Mouse (Mus musculus) B cell, adult 2 months (primary cell): Measurements from ENCODE around the gene Dctpp1.
"Not testable (repeated sequence)": the region's sequence is repeated elsewhere in the genome, so short reads cannot be mapped to it uniquely, and the experiment has no call there.

Source experiments
- DNase-seq, 2 experiments: peaks; one replicate each; pipeline ENCODE4 v3.0.0; 2022

Gene Dctpp1

GRCm38 (mm10) chr7:127270256-127270655 lies 9.7 kb upstream of the Dctpp1 start:
- DNase-seq, result no peak

GRCm38 (mm10) chr7:127263526-127263925 lies 3.0 kb upstream of the Dctpp1 start:
- no peak for DNase-seq

GRCm38 (mm10) chr7:127262218-127262961 lies 1.9 kb upstream of the Dctpp1 start:
- DNase-seq, result no peak

GRCm38 (mm10) chr7:127259186-127259905 lies 1.2 kb downstream of the Dctpp1 start:
- DNase-seq, result no peak

GRCm38 (mm10) chr7:127256518-127256917 lies 4.0 kb downstream of the Dctpp1 start:
- DNase-seq, result no peak

- DNase-seq, result no peak
These were observed 4.5 kb downstream of the Dctpp1 start for GRCm38 (mm10) chr7:127255965-127256364.

- DNase-seq, result no peak
These were observed 5.5 kb downstream of the Dctpp1 start for GRCm38 (mm10) chr7:127255008-127255407.

- DNase-seq, result peak; percentile 92 to 94
These were observed 6.4 kb downstream of the Dctpp1 start for GRCm38 (mm10) chr7:127253821-127254769.

- DNase-seq, result no peak
These were observed 7.2 kb downstream of the Dctpp1 start for GRCm38 (mm10) chr7:127253341-127253740.

- peak; percentile 53 to 54 for DNase-seq
These were observed 8.1 kb downstream of the Dctpp1 start for GRCm38 (mm10) chr7:127252414-127252813.

GRCm38 (mm10) chr7:127250511-127250910 lies 10.0 kb downstream of the Dctpp1 start:
- DNase-seq, result not testable (repeated sequence)

GRCm38 (mm10) chr7:127244658-127245510 lies 15.6 kb downstream of the Dctpp1 start:
- DNase-seq, result no peak

GRCm38 (mm10) chr7:127243870-127244657 lies 16.4 kb downstream of the Dctpp1 start, which contains the start of gene Zfp771:
TSS of gene Zfp771 (plus strand) at chr7:127244274.
- DNase-seq, result peak; percentile 94 to 95

- no peak for DNase-seq
These were observed 17.1 kb downstream of the Dctpp1 start for GRCm38 (mm10) chr7:127243361-127243867.

GRCm38 (mm10) chr7:127234777-127235176 lies 25.7 kb downstream of the Dctpp1 start:
- no peak for DNase-seq

- no peak for DNase-seq
These were observed 26.7 kb downstream of the Dctpp1 start for GRCm38 (mm10) chr7:127233765-127234164.

- DNase-seq, result no peak
These were observed 27.1 kb downstream of the Dctpp1 start for GRCm38 (mm10) chr7:127233368-127233749.

- DNase-seq, result peak; percentile 80 to 83
These were observed 27.7 kb downstream of the Dctpp1 start, which contains the start of the genes Zfp553 and Sept1 for GRCm38 (mm10) chr7:127232622-127233367. TSS of gene Zfp553 (plus strand) at chr7:127233061. TSS of gene Sept1 (minus strand) at chr7:127233130.

- DNase-seq, result no peak
These were observed 28.5 kb downstream of the Dctpp1 start for GRCm38 (mm10) chr7:127231826-127232621.
